Mouse (Mus musculus): ENCODE measurements around the gene Mrpl44.

GRCm38 (mm10) chr1:79782433-79782832, 6.6 kb downstream of the Mrpl44 start:
- no peak for TF ChIP-seq POLR2A (IDR thresholded peaks at IDR 0.05; ENCODE audit: control insufficient read depth, extremely low read depth, insufficient read depth, low read length, poor library complexity)
- TF ChIP-seq CTCF (IDR thresholded peaks at IDR 0.05; ENCODE audit: borderline replicate concordance, control insufficient read depth, extremely low read depth, insufficient read depth, low read length, poor library complexity), result no peak
